Mouse (Mus musculus): ENCODE measurements at regions not wholly inside any gene's neighbourhood (a gene's known extent, or its start where the extent isn't known, plus 50 kb on each side); places are given as distances from the start of the nearest gene placed in this dataset.

- DNase-seq: no peak
Measured at GRCm38 (mm10) chr9:112841473-112841872, 605.7 kb upstream of the Arpp21 start.

- DNase-seq: no peak
Measured at GRCm38 (mm10) chr9:112839071-112839793, 603.5 kb upstream of the Arpp21 start.

- DNase-seq: no peak
Measured at GRCm38 (mm10) chr9:112837563-112837962, 601.8 kb upstream of the Arpp21 start.

GRCm38 (mm10) chr9:112834441-112835245, 598.9 kb upstream of the Arpp21 start:
- no peak for DNase-seq

- DNase-seq: no peak
Measured at GRCm38 (mm10) chr9:112831102-112831501, 595.4 kb upstream of the Arpp21 start.

- DNase-seq: no peak
Measured at GRCm38 (mm10) chr9:112828602-112829001, 592.9 kb upstream of the Arpp21 start.

GRCm38 (mm10) chr9:112826592-112826991, 590.9 kb upstream of the Arpp21 start:
- no peak for DNase-seq

GRCm38 (mm10) chr9:112821940-112822339, 586.2 kb upstream of the Arpp21 start:
- no peak for DNase-seq

- DNase-seq: no peak
Measured at GRCm38 (mm10) chr9:112811946-112812345, 576.2 kb upstream of the Arpp21 start.

- no peak for DNase-seq
Measured at GRCm38 (mm10) chr9:112799583-112800220, 564.0 kb upstream of the Arpp21 start.

- peak; percentile 6 for DNase-seq
Measured at GRCm38 (mm10) chr9:112793537-112793936, 557.8 kb upstream of the Arpp21 start.

GRCm38 (mm10) chr9:112771981-112772380, 536.2 kb upstream of the Arpp21 start:
- DNase-seq: no peak

GRCm38 (mm10) chr9:112744616-112745015, 508.9 kb upstream of the Arpp21 start:
- no peak for DNase-seq

- no peak for DNase-seq
Measured at GRCm38 (mm10) chr9:112743871-112744590, 508.3 kb upstream of the Arpp21 start.

GRCm38 (mm10) chr9:112735761-112736160, 500.0 kb upstream of the Arpp21 start:
- DNase-seq: no peak

- peak; percentile 39 for DNase-seq
Measured at GRCm38 (mm10) chr9:112725523-112725922, 489.8 kb upstream of the Arpp21 start.

GRCm38 (mm10) chr9:112725103-112725502, 489.4 kb upstream of the Arpp21 start:
- DNase-seq: peak; percentile 6

- DNase-seq: no peak
Measured at GRCm38 (mm10) chr9:112723346-112723745, 487.6 kb upstream of the Arpp21 start.

GRCm38 (mm10) chr9:112722501-112722900, 486.8 kb upstream of the Arpp21 start:
- DNase-seq: no peak

- no peak for DNase-seq
Measured at GRCm38 (mm10) chr9:112715197-112715762, 479.5 kb upstream of the Arpp21 start.

GRCm38 (mm10) chr9:112678866-112679265, 443.1 kb upstream of the Arpp21 start:
- DNase-seq: no peak

- no peak for DNase-seq
Measured at GRCm38 (mm10) chr9:112675232-112675631, 439.5 kb upstream of the Arpp21 start.
